Mouse (Mus musculus) erythroblast, embryonic 14.5 days (primary cell): ENCODE measurements around the gene Men1.

Source experiments
- GATA1 ChIP-seq: IDR thresholded peaks from 2 replicates; pipeline ENCODE4 v1.6.1; 2012; ENCODE audit warnings: low read length, inconsistent platforms, mixed read lengths
- TAL1 ChIP-seq: IDR thresholded peaks from 3 replicates; pipeline ENCODE4 v1.6.1; 2012; ENCODE audit warnings: low read length, inconsistent platforms, mixed read lengths

GRCm38 (mm10) chr19:6334673-6335457 is at the start of gene Men1:
- TF ChIP-seq TAL1 (no peak), GATA1 (no peak)
